ENCODE assay signal across 27 mouse cellular contexts in genomic region chr11:5515196-5515595, GRCm38 (mm10). TPM values are rescaled to one million over a fixed set of nuclear protein-coding genes. Genes with fewer than 3 reads are reported as not detected.
A peak's percentile ranks its signal among the peaks of the same experiment; 100 is the strongest.
DNase-seq lines count a peak whose midpoint lies in the region; ATAC-seq and TF ChIP-seq lines count a peak whose summit lies in the region.
"Had no signal": no experiment of that assay in that cellular context is flagged by ENCODE, and none has a peak within 500 bp of the region (broad histone marks: within the 10 kb centered on the region; RNA-seq: fewer than 3 reads in every experiment).

No protein-coding gene starts in this region.

- H3K4me2 ChIP-seq in midbrain, embryonic 11.5 days = no peak overlapping the region
- no peak overlapping the region for H3K4me2 ChIP-seq in midbrain, embryonic 14.5 days (ENCODE audit: low read length)
- H3K4me2 ChIP-seq: embryonic facial prominence, embryonic 13.5 days; embryonic facial prominence, embryonic 15.5 days; forebrain, embryonic 12.5 days had no signal

- TF ChIP-seq EP300 in ES-Bruce4 (IDR thresholded peaks at IDR 0.05; ENCODE audit: insufficient read depth, low read depth, low read length) = no peak

- no peak for ATAC-seq in midbrain, embryonic 11.5 days (ENCODE audit: low FRiP score)
- ATAC-seq in midbrain, embryonic 14.5 days (ENCODE audit: low FRiP score, low TSS enrichment) = no peak
- ATAC-seq: activated CD4-positive, CD25-positive, alpha-beta regulatory T cell, adult 4 months; forebrain, embryonic 14.5 days; forebrain, embryonic 16.5 days; Patski had no signal

- no peaks in the 10 kb centered on the region for H3K27me3 ChIP-seq in midbrain, embryonic 11.5 days (ENCODE audit: control insufficient read depth, insufficient read depth, low read length)
- no peaks in the 10 kb centered on the region for H3K27me3 ChIP-seq in midbrain, embryonic 14.5 days (ENCODE audit: control insufficient read depth, insufficient read depth, low read length)
- no peaks in the 10 kb centered on the region for H3K27me3 ChIP-seq in ES-Bruce4 (ENCODE audit: control insufficient read depth, insufficient read depth, low read length, poor library complexity, severe bottlenecking)
- H3K27me3 ChIP-seq: embryonic facial prominence, embryonic 13.5 days; embryonic facial prominence, embryonic 15.5 days; forebrain, embryonic 12.5 days; Patski had no signal

- no peak for TF ChIP-seq POLR2A in ES-Bruce4 (IDR thresholded peaks at IDR 0.05; ENCODE audit: insufficient read depth, low read length)

- no peak overlapping the region for H3K4me3 ChIP-seq in midbrain, embryonic 11.5 days (ENCODE audit: low read depth, low read length)
- H3K4me3 ChIP-seq in midbrain, embryonic 14.5 days (replicated peaks; ENCODE audit: low read depth, low read length) = no peak overlapping the region
- no peak overlapping the region for H3K4me3 ChIP-seq in ES-Bruce4 (ENCODE audit: low read depth, low read length)
- H3K4me3 ChIP-seq: embryonic facial prominence, embryonic 13.5 days; embryonic facial prominence, embryonic 15.5 days; erythroblast, embryonic 14.5 days; forebrain, embryonic 10.5 days; forebrain, embryonic 12.5 days had no signal

- H3K27ac ChIP-seq in midbrain, embryonic 11.5 days (ENCODE audit: low read depth, low read length) = no peak overlapping the region
- no peak overlapping the region for H3K27ac ChIP-seq in midbrain, embryonic 14.5 days (replicated peaks; ENCODE audit: low read depth, low read length)
- 0 out of 2 replicates have a peak overlapping the region, but pooled peaks have one; percentile 4 for H3K27ac ChIP-seq in ES-Bruce4 (ENCODE audit: insufficient read depth, low read length)
- H3K27ac ChIP-seq: embryonic facial prominence, embryonic 13.5 days; embryonic facial prominence, embryonic 15.5 days; forebrain, embryonic 10.5 days; forebrain, embryonic 12.5 days had no signal

- no peaks in the 10 kb centered on the region for H3K4me1 ChIP-seq in midbrain, embryonic 11.5 days (ENCODE audit: control insufficient read depth, insufficient read depth, low read length)
- H3K4me1 ChIP-seq in midbrain, embryonic 14.5 days (ENCODE audit: control insufficient read depth, insufficient read depth, low read length) = no peaks in the 10 kb centered on the region
- peaks cover 6% of the 10 kb centered on the region for H3K4me1 ChIP-seq in ES-Bruce4 (ENCODE audit: control insufficient read depth, insufficient read depth, low read length)

- peak; percentile 64 for DNase-seq in midbrain, embryonic 11.5 days (ENCODE audit: low spot score, missing footprints)
- DNase-seq in midbrain, embryonic 14.5 days = no peak
- DNase-seq in cerebellum, postnatal 4 days (ENCODE audit: low spot score in 2 of 2) = no peak
- no peak for DNase-seq in urinary bladder, postnatal 14 days (ENCODE audit: low spot score)
- DNase-seq: adrenal gland, adult 8-10 months; adrenal gland, postnatal 14 days; adrenal gland, postnatal 36 days; cerebellum, adult 11-12 months; cerebellum, adult 2 months; cerebellum, adult 9-10 months; cerebellum, postnatal 10 days; cerebellum, postnatal 25 days; embryo, embryonic 11 days had no signal

- TF ChIP-seq CTCF in ES-Bruce4 (IDR thresholded peaks at IDR 0.05; ENCODE audit: low read depth, low read length) = no peak

- no peak overlapping the region for H3K9ac ChIP-seq in midbrain, embryonic 11.5 days (ENCODE audit: low read length)
- no peak overlapping the region for H3K9ac ChIP-seq in midbrain, embryonic 14.5 days (replicated peaks; ENCODE audit: low read length)
- H3K9ac ChIP-seq in ES-Bruce4 (ENCODE audit: low read depth, poor library complexity, severe bottlenecking) = no peak overlapping the region
- H3K9ac ChIP-seq: embryonic facial prominence, embryonic 13.5 days; embryonic facial prominence, embryonic 15.5 days; forebrain, embryonic 12.5 days had no signal

- WGBS in midbrain, embryonic 11.5 days = 73% methylated on average over 6 of the region's 6 CpGs
- 84% methylated on average over 6 of the region's 6 CpGs for WGBS in midbrain, embryonic 14.5 days

- H3K9me3 ChIP-seq in midbrain, embryonic 11.5 days (ENCODE audit: control insufficient read depth, low read length) = no peaks in the 10 kb centered on the region
- H3K9me3 ChIP-seq in midbrain, embryonic 14.5 days (ENCODE audit: control insufficient read depth, low read length) = no peaks in the 10 kb centered on the region
- no peaks in the 10 kb centered on the region for H3K9me3 ChIP-seq in ES-Bruce4 (replicated peaks; ENCODE audit: control insufficient read depth, insufficient read depth, low read length, poor library complexity, severe bottlenecking)
- H3K9me3 ChIP-seq: embryonic facial prominence, embryonic 13.5 days; embryonic facial prominence, embryonic 15.5 days; forebrain, embryonic 10.5 days; forebrain, embryonic 12.5 days; G1E had no signal

- no peaks in the 10 kb centered on the region for H3K36me3 ChIP-seq in midbrain, embryonic 11.5 days (ENCODE audit: control insufficient read depth, insufficient read depth, low read length)
- H3K36me3 ChIP-seq in midbrain, embryonic 14.5 days (ENCODE audit: control insufficient read depth, insufficient read depth, low read length) = no peaks in the 10 kb centered on the region
- no peaks in the 10 kb centered on the region for H3K36me3 ChIP-seq in ES-Bruce4 (ENCODE audit: control insufficient read depth, insufficient read depth, low read length, poor library complexity, severe bottlenecking)
- H3K36me3 ChIP-seq: embryonic facial prominence, embryonic 13.5 days; embryonic facial prominence, embryonic 15.5 days; forebrain, embryonic 10.5 days; forebrain, embryonic 12.5 days; G1E had no signal

RNA-seq across cellular contexts. Expression of gene Xbp1, which starts 5.3 kb away (rescaled TPM):
- 126 and 133 TPM in 2 replicates for polyA plus RNA-seq in midbrain, embryonic 11.5 days (2014; fragmentation: Nextera tagmentation; extraction: Ambion mirVana)
- 130 and 138 TPM in 2 replicates for polyA plus RNA-seq in midbrain, embryonic 14.5 days (2014; fragmentation: Nextera tagmentation; extraction: Ambion mirVana)
- 44.0 and 46.7 TPM in 2 replicates for polyA plus RNA-seq in ES-Bruce4 (2011; ENCODE audit: insufficient read depth, insufficient read length, low read depth, missing spikeins)

RNA-seq across cellular contexts. Expression of gene Ccdc117, which starts 26.8 kb away (rescaled TPM):
- 26.2 and 27.4 TPM in 2 replicates for polyA plus RNA-seq in midbrain, embryonic 11.5 days (2014; fragmentation: Nextera tagmentation; extraction: Ambion mirVana)
- 9.2 and 14.8 TPM in 2 replicates for polyA plus RNA-seq in midbrain, embryonic 14.5 days (2014; fragmentation: Nextera tagmentation; extraction: Ambion mirVana)
- polyA plus RNA-seq in ES-Bruce4 (2011; ENCODE audit: insufficient read depth, insufficient read length, low read depth, missing spikeins) = 45.4 and 52.0 TPM in 2 replicates

RNA-seq across cellular contexts. Expression of gene Ankrd36, which starts 54.3 kb away (rescaled TPM):
- polyA plus RNA-seq in midbrain, embryonic 11.5 days (2014; fragmentation: Nextera tagmentation; extraction: Ambion mirVana) = not detected in 2 replicates
- polyA plus RNA-seq in midbrain, embryonic 14.5 days (2014; fragmentation: Nextera tagmentation; extraction: Ambion mirVana) = not detected in 2 replicates
- polyA plus RNA-seq in ES-Bruce4 (2011; ENCODE audit: insufficient read depth, insufficient read length, low read depth, missing spikeins) = not detected in 2 replicates
- polyA plus RNA-seq: activated CD4-positive, CD25-positive, alpha-beta regulatory T cell, adult 4 months; C2C12; cerebellum, adult 2 months; embryonic facial prominence, embryonic 11.5 days; embryonic facial prominence, embryonic 13.5 days; embryonic facial prominence, embryonic 15.5 days; erythroblast, embryonic 14.5 days; forebrain, embryonic 10.5 days; forebrain, embryonic 14.5 days; forebrain, embryonic 16.5 days; frontal cortex, adult 2 months; Patski had no signal
